Comparison of ENCODE assay signal across 8 mouse cellular contexts in genomic region chr7:99450703-99451102, GRCm38 (mm10). TPM values are rescaled to one million over a fixed set of nuclear protein-coding genes. Genes with fewer than 3 reads are reported as not detected.
DNase-seq lines count a peak whose midpoint lies in the region; ATAC-seq lines count a peak whose summit lies in the region.

No protein-coding gene starts in this region.

- no peak overlapping the region for H3K9ac ChIP-seq in heart, embryonic 16.5 days (ENCODE audit: low read length)
- no peak overlapping the region for H3K9ac ChIP-seq in kidney, embryonic 16.5 days (replicated peaks; ENCODE audit: low read length)
- no peak overlapping the region for H3K9ac ChIP-seq in liver, embryonic 11.5 days (ENCODE audit: low read depth, low read length)

- no peak overlapping the region for H3K4me2 ChIP-seq in heart, embryonic 16.5 days (ENCODE audit: low read depth, low read length)
- no peak overlapping the region for H3K4me2 ChIP-seq in kidney, embryonic 16.5 days (replicated peaks; ENCODE audit: low read depth, low read length)
- no peak overlapping the region for H3K4me2 ChIP-seq in liver, embryonic 11.5 days

- no peak overlapping the region for H3K4me3 ChIP-seq in heart, embryonic 16.5 days (ENCODE audit: low read length)
- H3K4me3 ChIP-seq in kidney, embryonic 16.5 days (ENCODE audit: low read length) = no peak overlapping the region
- no peak overlapping the region for H3K4me3 ChIP-seq in liver, embryonic 11.5 days (ENCODE audit: low read depth, low read length)

- H3K9me3 ChIP-seq in heart, embryonic 16.5 days (replicated peaks; ENCODE audit: control insufficient read depth, low read length) = no peaks in the 10 kb centered on the region
- H3K9me3 ChIP-seq in kidney, embryonic 16.5 days (ENCODE audit: low read length) = no peaks in the 10 kb centered on the region
- no peaks in the 10 kb centered on the region for H3K9me3 ChIP-seq in liver, embryonic 11.5 days (ENCODE audit: control insufficient read depth, low read length)

- H3K36me3 ChIP-seq in heart, embryonic 16.5 days (ENCODE audit: control insufficient read depth, insufficient read depth) = no peaks in the 10 kb centered on the region
- no peaks in the 10 kb centered on the region for H3K36me3 ChIP-seq in kidney, embryonic 16.5 days (ENCODE audit: insufficient read depth, low read length)
- H3K36me3 ChIP-seq in liver, embryonic 11.5 days (ENCODE audit: control insufficient read depth, insufficient read depth, low read length) = no peaks in the 10 kb centered on the region

- peak; percentile 37; the same call in 1 of the 2 replicates for ATAC-seq in heart, embryonic 16.5 days (replicated peaks; ENCODE audit: extremely low read depth, insufficient read depth, low FRiP score)
- peak; percentile 10 for ATAC-seq in kidney, embryonic 16.5 days (ENCODE audit: low FRiP score, low TSS enrichment)
- ATAC-seq in liver, embryonic 11.5 days (replicated peaks; ENCODE audit: low FRiP score) = no peak

- H3K4me1 ChIP-seq in heart, embryonic 16.5 days (ENCODE audit: control insufficient read depth, insufficient read depth, low read length) = peaks cover 6% of the 10 kb centered on the region
- H3K4me1 ChIP-seq in kidney, embryonic 16.5 days (ENCODE audit: insufficient read depth, low read length) = peaks cover 9% of the 10 kb centered on the region
- H3K4me1 ChIP-seq in liver, embryonic 11.5 days (replicated peaks; ENCODE audit: control insufficient read depth, insufficient read depth, low read length) = no peaks in the 10 kb centered on the region; the same call in 1 of the 2 replicates

- DNase-seq in CD4-positive helper T cell, adult 2 months (ENCODE audit: low read depth, low spot score) = peak; percentile 77
- DNase-seq in ZHBTc4 (ENCODE audit: low read depth, low spot score) = peak; percentile 73
- DNase-seq in cerebellum, postnatal 36 days = peak; percentile 61 to 84
- DNase-seq in liver, embryonic 11.5 days (ENCODE audit: low spot score) = peak; percentile 63
- DNase-seq in neural tube, embryonic 10.5 days (ENCODE audit: extremely low spot score, low spot score) = peak; percentile 84
- peak; percentile 72 for DNase-seq in testis, postnatal 10 days (ENCODE audit: low spot score)

- H3K27me3 ChIP-seq in heart, embryonic 16.5 days (ENCODE audit: control insufficient read depth, insufficient read depth, low read length) = no peaks in the 10 kb centered on the region
- H3K27me3 ChIP-seq in kidney, embryonic 16.5 days (ENCODE audit: insufficient read depth, low read length) = no peaks in the 10 kb centered on the region
- H3K27me3 ChIP-seq in liver, embryonic 11.5 days (replicated peaks; ENCODE audit: control insufficient read depth, insufficient read depth, low read length) = no peaks in the 10 kb centered on the region

- no peak overlapping the region for H3K27ac ChIP-seq in heart, embryonic 16.5 days (ENCODE audit: low read length)
- no peak overlapping the region for H3K27ac ChIP-seq in kidney, embryonic 16.5 days (ENCODE audit: low read length)
- no peak overlapping the region for H3K27ac ChIP-seq in liver, embryonic 11.5 days (ENCODE audit: low read depth, low read length)

- WGBS in heart, embryonic 16.5 days = 4% methylated on average over 3 of the region's 3 CpGs
- WGBS in kidney, embryonic 16.5 days = 0% methylated on average over 3 of the region's 3 CpGs
- WGBS in liver, embryonic 11.5 days = 1% methylated on average over 3 of the region's 3 CpGs

RNA-seq across cellular contexts. Expression of gene Klhl35, which starts 15.1 kb away (rescaled TPM):
- polyA plus RNA-seq in heart, embryonic 16.5 days (2015; fragmentation: Nextera tagmentation; extraction: Ambion mirVana) = 0.63 and 0.92 TPM in 2 replicates
- 0.66 and 0.75 TPM in 2 replicates for polyA plus RNA-seq in kidney, embryonic 16.5 days (2015; fragmentation: Nextera tagmentation; extraction: Ambion mirVana)
- 0.23 and 0.32 TPM in 2 replicates for polyA plus RNA-seq in liver, embryonic 11.5 days (2014; fragmentation: Nextera tagmentation; extraction: Ambion mirVana)

RNA-seq across cellular contexts. Expression of gene Rps3, which starts 32.8 kb away (rescaled TPM):
- 471 and 474 TPM in 2 replicates for polyA plus RNA-seq in heart, embryonic 16.5 days (2015; fragmentation: Nextera tagmentation; extraction: Ambion mirVana)
- polyA plus RNA-seq in kidney, embryonic 16.5 days (2015; fragmentation: Nextera tagmentation; extraction: Ambion mirVana) = 746 and 752 TPM in 2 replicates
- 934 and 944 TPM in 2 replicates for polyA plus RNA-seq in liver, embryonic 11.5 days (2014; fragmentation: Nextera tagmentation; extraction: Ambion mirVana)
